Mouse (Mus musculus) hindbrain, postnatal 0 days (tissue): ENCODE measurements around the gene Lyl1. TPM values are rescaled to one million over a fixed set of nuclear protein-coding genes. Genes with fewer than 3 reads are reported as not detected.

Experiments
- ATAC-seq: fragments of 200-750 bp; cut with Nextera tagmentation; 2 replicates; pipeline ENCODE4 v1.8.0; 2017; ENCODE audit warnings: mild to moderate bottlenecking, moderate TSS enrichment, moderate library complexity
- DNase-seq: peaks from one replicate; pipeline ENCODE4 v3.0.0-alpha.2; 2015; ENCODE audit warnings: low spot score
- H3K27ac ChIP-seq: fragments of 300-500 bp; sonication (generic); 2 replicates; pipeline ENCODE4 v1.5.1; 2014; ENCODE audit warnings: mild to moderate bottlenecking
- H3K27me3 ChIP-seq: fragments of 300-500 bp; sonication (generic); 2 replicates; pipeline ENCODE4 v1.6.1; 2014; ENCODE audit warnings: low read length, mixed read lengths; ENCODE audit not compliant: insufficient read depth
- H3K36me3 ChIP-seq: fragments of 300-500 bp; sonication (generic); 2 replicates; pipeline ENCODE4 v1.6.1; 2014; ENCODE audit warnings: low read length, mixed read lengths; ENCODE audit not compliant: insufficient read depth
- H3K4me1 ChIP-seq: fragments of 300-500 bp; sonication (generic); 2 replicates; pipeline ENCODE4 v1.6.1; 2014; ENCODE audit warnings: antibody characterized with exemption, low read length, mixed read lengths; ENCODE audit not compliant: insufficient read depth
- H3K4me2 ChIP-seq: fragments of 300-500 bp; sonication (generic); 2 replicates; pipeline ENCODE4 v1.6.1; 2014; ENCODE audit warnings: low read depth, mild to moderate bottlenecking, low read length, moderate library complexity, mixed read lengths
- H3K4me3 ChIP-seq: fragments of 300-500 bp; sonication (generic); 2 replicates; pipeline ENCODE4 v1.5.1; 2014; ENCODE audit warnings: low read length
- H3K9ac ChIP-seq: fragments of 300-500 bp; sonication (generic); replicated peaks from 2 replicates; pipeline ENCODE4 v1.6.1; 2014; ENCODE audit warnings: mild to moderate bottlenecking, low read length, moderate library complexity, mixed read lengths
- H3K9me3 ChIP-seq: fragments of 300-500 bp; sonication (generic); 2 replicates; pipeline ENCODE4 v1.6.1; 2016; ENCODE audit warnings: low read length, mixed read lengths
- CTCF ChIP-seq: IDR thresholded peaks from 2 replicates; pipeline ENCODE4 v1.5.1; 2016; ENCODE audit warnings: antibody characterized with exemption, control low read depth, low read depth
- WGBS: fragments of 180-500 bp; shearing (Covaris S2); extraction: QIAGEN DNeasy Blood & Tissue Kit; methylation state at CpG from one replicate; pipeline ENCODE4 v1.1.7; 2014; 5-methylcytosine and 5-hydroxymethylcytosine counted together
- polyA plus RNA-seq: library from polyadenylated mRNA; unstranded; fragments of >200 nt; fragmentation: Nextera tagmentation; extraction: Ambion mirVana; gene quantifications from 2 replicates; pipeline ENCODE4 v1.2.1, GENCODE M21; 2015
- total RNA-seq: library from RNA; depleted of rRNA; stranded (reverse); fragments of >200 nt; gene quantifications from 2 replicates; pipeline ENCODE4 v1.2.3, GENCODE M21; 2014

Lyl1 gene
- total and polyA plus RNA-seq, 2 experiments from 2014 or later = 1.7 to 2.0 TPM

GRCm38 (mm10) chr8:84702963-84703465, 1.8 kb downstream of the Lyl1 start:
- no peak overlapping the region for H3K9ac ChIP-seq
- H3K9me3 ChIP-seq = no peaks in the 10 kb centered on the region
- H3K36me3 ChIP-seq = peaks cover 6% of the 10 kb centered on the region; the same call in 1 of the 2 replicates
- 81% methylated on average over 6 of the region's 6 CpGs for WGBS
- 0 out of 2 replicates have a peak overlapping the region, but pooled peaks have one; percentile 22 for H3K4me2 ChIP-seq
- H3K27me3 ChIP-seq = peaks cover 6% of the 10 kb centered on the region
- no peak for ATAC-seq
- H3K4me3 ChIP-seq = no peak overlapping the region
- TF ChIP-seq CTCF = no peak
- peaks cover 16% of the 10 kb centered on the region; the same call in 1 of the 2 replicates for H3K4me1 ChIP-seq
- H3K27ac ChIP-seq = no peak overlapping the region
- no peak for DNase-seq

- no peak for TF ChIP-seq CTCF
- H3K4me3 ChIP-seq = no peak overlapping the region
- peaks cover 16% of the 10 kb centered on the region; the same call in 1 of the 2 replicates for H3K4me1 ChIP-seq
- no peak overlapping the region for H3K9ac ChIP-seq
- ATAC-seq (no peak), DNase-seq (no peak)
- no peaks in the 10 kb centered on the region for H3K9me3 ChIP-seq
- peaks cover 6% of the 10 kb centered on the region; the same call in 1 of the 2 replicates for H3K36me3 ChIP-seq
- H3K27ac ChIP-seq = peak overlapping the region; percentile 71; the same call in 1 of the 2 replicates
- WGBS = 17% methylated on average over 38 of the region's 38 CpGs
- peaks cover 6% of the 10 kb centered on the region for H3K27me3 ChIP-seq
- H3K4me2 ChIP-seq = peak overlapping the region; percentile 44
These were observed 2.4 kb downstream of the Lyl1 start for GRCm38 (mm10) chr8:84703466-84704249.

- Histone ChIP-seq H3K4me3 (no peak overlapping the region), H3K36me3 (no peaks in the 10 kb centered on the region), H3K4me2 (peak overlapping the region; percentile 44), H3K4me1 (peaks cover 17% of the 10 kb centered on the region; the same call in 1 of the 2 replicates), H3K27me3 (peaks cover 6% of the 10 kb centered on the region), H3K27ac (peak overlapping the region; percentile 71; the same call in 1 of the 2 replicates), H3K9me3 (no peaks in the 10 kb centered on the region), H3K9ac (no peak overlapping the region)
- peak; percentile 57 for ATAC-seq
- DNase-seq = peak; percentile 91
- TF ChIP-seq CTCF = peak; percentile 82
- WGBS = 7% methylated on average over 16 of the region's 16 CpGs
These were observed 3.1 kb downstream of the Lyl1 start for GRCm38 (mm10) chr8:84704356-84704755.

GRCm38 (mm10) chr8:84704867-84705831, 3.9 kb downstream of the Lyl1 start:
- no peaks in the 10 kb centered on the region for H3K9me3 ChIP-seq
- no peaks in the 10 kb centered on the region for H3K36me3 ChIP-seq
- WGBS = 2% methylated on average over 54 of the region's 61 CpGs
- H3K9ac ChIP-seq = peak overlapping the region; percentile 18
- peak overlapping the region; percentile 15 for H3K4me3 ChIP-seq
- H3K4me1 ChIP-seq = peaks cover 22% of the 10 kb centered on the region
- H3K4me2 ChIP-seq = peak overlapping the region; percentile 44
- ATAC-seq (no peak), DNase-seq (no peak)
- peak overlapping the region; percentile 71 for H3K27ac ChIP-seq
- peaks cover 6% of the 10 kb centered on the region for H3K27me3 ChIP-seq
- TF ChIP-seq CTCF = no peak

- no peak for TF ChIP-seq CTCF
- peaks cover 6% of the 10 kb centered on the region for H3K27me3 ChIP-seq
- H3K4me1 ChIP-seq = peaks cover 22% of the 10 kb centered on the region
These were observed 4.7 kb downstream of the Lyl1 start for GRCm38 (mm10) chr8:84705960-84706359.

More at GRCm38 (mm10) chr8:84705960-84706359, 4.7 kb downstream of the Lyl1 start:
- DNase-seq = no peak
- Histone ChIP-seq H3K27ac (peak overlapping the region; percentile 79; the same call in 1 of the 2 replicates), H3K9ac (no peak overlapping the region; the same call in 1 of the 2 replicates), H3K9me3 (no peaks in the 10 kb centered on the region), H3K4me3 (peak overlapping the region; percentile 10; the same call in 1 of the 2 replicates), H3K36me3 (no peaks in the 10 kb centered on the region), H3K4me2 (peak overlapping the region; percentile 44)
- ATAC-seq = no peak
- WGBS = 10% methylated on average over 12 of the region's 12 CpGs
